Mouse (Mus musculus) kidney, embryonic 16.5 days (tissue): ENCODE data around the gene Olfr1134. TPM values are rescaled to one million over a fixed set of nuclear protein-coding genes. Genes with fewer than 3 reads are reported as not detected.
"Not testable (repeated sequence)": the region's sequence is repeated elsewhere in the genome, so short reads cannot be mapped to it uniquely, and the experiment has no call there.

ENCODE experiments used
- ATAC-seq: fragments of 200-750 bp; cut with Nextera tagmentation; 2 replicates; pipeline ENCODE4 v1.8.0; 2017; ENCODE audit warnings: moderate TSS enrichment; ENCODE audit not compliant: low FRiP score, low TSS enrichment
- H3K27ac ChIP-seq: fragments of 300-500 bp; sonication (generic); 2 replicates; pipeline ENCODE4 v1.5.1; 2014; ENCODE audit warnings: low read length
- H3K27me3 ChIP-seq: fragments of 300-500 bp; sonication (generic); 2 replicates; pipeline ENCODE4 v1.6.1; 2014; ENCODE audit warnings: low read length, control low read depth, mixed read lengths; ENCODE audit not compliant: insufficient read depth
- H3K36me3 ChIP-seq: fragments of 300-500 bp; sonication (generic); 2 replicates; pipeline ENCODE4 v1.6.1; 2014; ENCODE audit warnings: low read length, control low read depth, mixed read lengths; ENCODE audit not compliant: insufficient read depth
- H3K4me1 ChIP-seq: fragments of 300-500 bp; sonication (generic); 2 replicates; pipeline ENCODE4 v1.6.1; 2014; ENCODE audit warnings: low read length, control low read depth, mixed read lengths; ENCODE audit not compliant: insufficient read depth
- H3K4me2 ChIP-seq: fragments of 300-500 bp; sonication (generic); replicated peaks from 2 replicates; pipeline ENCODE4 v1.6.1; 2014; ENCODE audit warnings: low read depth, low read length
- H3K4me3 ChIP-seq: fragments of 300-500 bp; sonication (generic); 2 replicates; pipeline ENCODE4 v1.5.1; 2014; ENCODE audit warnings: mild to moderate bottlenecking, low read length
- H3K9ac ChIP-seq: fragments of 300-500 bp; sonication (generic); replicated peaks from 2 replicates; pipeline ENCODE4 v1.6.1; 2014; ENCODE audit warnings: low read length
- H3K9me3 ChIP-seq: fragments of 300-500 bp; sonication (generic); 2 replicates; pipeline ENCODE4 v1.6.1; 2016; ENCODE audit warnings: low read length, control low read depth
- WGBS: fragments of 180-500 bp; shearing (Covaris S2); extraction: QIAGEN DNeasy Blood & Tissue Kit; methylation state at CpG from one replicate; pipeline ENCODE4 v1.1.7; 2014; 5-methylcytosine and 5-hydroxymethylcytosine counted together
- polyA plus RNA-seq: library from polyadenylated mRNA; unstranded; fragments of >200 nt; fragmentation: Nextera tagmentation; extraction: Ambion mirVana; gene quantifications from 2 replicates; pipeline ENCODE4 v1.2.1, GENCODE M21; 2015

Olfr1134 gene
- polyA plus RNA-seq: not detected in 2 replicates

GRCm38 (mm10) chr2:87658360-87658759, at the start of gene Olfr1134:
Gene Olfr1134, minus strand, starts transcription at chr2:87658460.
- Histone ChIP-seq H3K9me3 (no peaks in the 10 kb centered on the region), H3K27ac (no peak within 1 kb of the TSS), H3K4me1 (no peaks in the 10 kb centered on the region), H3K27me3 (no peaks in the 10 kb centered on the region), H3K36me3 (no peaks in the 10 kb centered on the region), H3K9ac (no peak within 1 kb of the TSS), H3K4me2 (no peak within 1 kb of the TSS), H3K4me3 (no peak within 1 kb of the TSS)
- 80% methylated on average over 2 of the region's 2 CpGs for WGBS
- ATAC-seq: no peak

DNA sequence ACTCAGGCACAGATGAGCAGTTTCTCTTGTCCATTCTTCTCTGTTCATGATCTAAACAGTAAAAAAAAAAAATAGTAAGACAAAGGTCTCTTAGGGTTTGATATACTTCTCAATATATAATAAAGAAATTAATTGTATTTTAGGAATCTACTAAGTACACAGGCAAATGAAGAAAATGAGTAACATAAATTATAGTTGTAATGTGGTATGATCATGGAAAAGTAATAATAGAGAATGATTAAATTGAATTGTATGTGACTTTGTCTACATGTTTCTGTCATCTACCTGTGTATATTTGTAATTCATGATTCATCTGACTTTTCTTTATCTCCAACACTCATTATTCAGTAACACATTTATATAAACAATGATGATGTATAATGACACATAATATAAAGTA, 35.6 kb upstream of the Olfr1134 start, which contains the start of gene Olfr1136:
TSS of gene Olfr1136 (minus strand) at position 101 of the 400 bp plus-strand sequence.
- Histone ChIP-seq H3K27me3 (no peaks in the 10 kb centered on the region), H3K4me3 (no peak within 1 kb of the TSS), H3K36me3 (no peaks in the 10 kb centered on the region), H3K4me2 (no peak within 1 kb of the TSS), H3K9me3 (no peaks in the 10 kb centered on the region), H3K4me1 (no peaks in the 10 kb centered on the region), H3K27ac (no peak within 1 kb of the TSS), H3K9ac (no peak within 1 kb of the TSS)
- no peak for ATAC-seq

GRCm38 (mm10) chr2:87673564-87673963, 15.3 kb upstream of the Olfr1134 start, which contains the start of gene Olfr1135:
Gene Olfr1135, minus strand, starts transcription at chr2:87673664.
- Histone ChIP-seq H3K27ac (no peak within 1 kb of the TSS), H3K9ac (no peak within 1 kb of the TSS), H3K4me1 (no peaks in the 10 kb centered on the region), H3K9me3 (no peaks in the 10 kb centered on the region), H3K36me3 (no peaks in the 10 kb centered on the region), H3K4me3 (no peak within 1 kb of the TSS), H3K4me2 (no peak within 1 kb of the TSS), H3K27me3 (no peaks in the 10 kb centered on the region)
- 14% methylated on average over 1 of the region's 1 CpGs for WGBS
- no peak for ATAC-seq

DNA sequence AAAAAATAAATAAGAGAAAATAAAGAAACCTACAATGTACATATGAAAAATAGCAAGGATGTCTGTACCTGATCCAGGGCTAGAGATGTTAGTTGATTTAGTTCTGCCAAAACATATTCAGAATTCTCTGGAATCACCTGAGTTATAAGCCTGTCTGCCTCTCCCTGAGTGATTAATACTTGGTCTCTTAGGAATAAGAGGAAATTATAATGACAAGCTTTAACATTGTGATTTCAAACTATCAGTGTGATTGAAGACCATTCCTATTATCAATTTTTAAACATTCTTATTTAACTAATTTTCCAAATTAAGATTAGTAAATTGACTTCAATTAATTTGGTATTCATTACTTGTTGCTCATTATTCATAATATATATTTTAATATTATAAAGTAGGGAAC, 11.0 kb downstream of the Olfr1134 start, which contains the start of gene Olfr1133:
TSS of gene Olfr1133 (minus strand) at position 101 of the 400 bp plus-strand sequence.
- no peaks in the 10 kb centered on the region for H3K4me1 ChIP-seq
- no peaks in the 10 kb centered on the region for H3K36me3 ChIP-seq
- H3K4me2 ChIP-seq: no peak within 1 kb of the TSS
- ATAC-seq: no peak
- no peak within 1 kb of the TSS for H3K4me3 ChIP-seq
- no peaks in the 10 kb centered on the region for H3K27me3 ChIP-seq
- H3K9ac ChIP-seq: no peak within 1 kb of the TSS
- H3K27ac ChIP-seq: no peak within 1 kb of the TSS
- H3K9me3 ChIP-seq: no peaks in the 10 kb centered on the region

DNA sequence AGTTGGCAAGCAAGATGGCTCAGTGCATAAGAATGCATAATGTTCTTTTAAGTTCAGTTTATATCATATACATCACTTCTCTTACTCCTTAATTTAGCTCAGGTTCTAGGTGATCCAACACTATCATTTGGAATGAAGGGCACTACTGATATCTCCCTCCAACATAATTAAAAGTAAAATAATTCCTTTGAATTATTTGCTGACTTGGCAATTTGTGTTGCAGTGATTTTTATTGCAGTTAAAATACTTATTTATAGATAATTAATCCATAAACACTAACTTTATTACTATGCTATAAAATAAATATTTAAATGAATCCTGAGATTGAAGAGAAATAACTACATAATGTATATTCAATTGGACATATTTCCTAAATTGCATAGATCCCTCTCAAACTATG, 15.8 kb downstream of the Olfr1134 start:
- no peak overlapping the region for H3K4me3 ChIP-seq
- H3K9me3 ChIP-seq: no peaks in the 10 kb centered on the region
- no peak for ATAC-seq
- H3K27ac ChIP-seq: no peak overlapping the region
- no peak overlapping the region for H3K9ac ChIP-seq
- H3K36me3 ChIP-seq: no peaks in the 10 kb centered on the region
- H3K4me2 ChIP-seq: no peak overlapping the region
- H3K4me1 ChIP-seq: no peaks in the 10 kb centered on the region
- no peaks in the 10 kb centered on the region for H3K27me3 ChIP-seq

GRCm38 (mm10) chr2:87637435-87637834, 20.8 kb downstream of the Olfr1134 start, which contains the start of gene Olfr1132:
Gene Olfr1132, minus strand, starts transcription at chr2:87637535.
- Histone ChIP-seq H3K4me1 (no peaks in the 10 kb centered on the region), H3K9ac (no peak within 1 kb of the TSS), H3K27ac (no peak within 1 kb of the TSS), H3K9me3 (no peaks in the 10 kb centered on the region), H3K36me3 (no peaks in the 10 kb centered on the region), H3K4me3 (no peak within 1 kb of the TSS), H3K4me2 (no peak within 1 kb of the TSS), H3K27me3 (no peaks in the 10 kb centered on the region)
- ATAC-seq: no peak

DNA sequence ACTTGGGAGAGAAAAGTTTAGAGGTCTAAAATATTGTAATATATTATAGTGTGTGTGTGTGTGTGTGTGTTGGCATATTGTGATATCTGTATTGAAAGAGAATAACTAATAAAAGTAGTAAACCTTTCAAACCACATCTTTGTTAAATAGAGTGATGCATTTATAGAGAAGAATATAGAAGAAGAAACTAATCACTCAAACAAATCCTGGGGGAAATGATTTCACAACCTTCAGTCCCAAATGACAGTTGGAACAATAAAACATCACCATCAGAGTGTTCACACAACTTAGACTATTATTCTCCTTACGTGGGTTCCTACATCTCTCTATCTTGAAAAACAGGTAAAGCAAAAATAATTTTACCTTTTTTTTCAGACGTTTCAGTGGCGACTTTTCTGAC, 31.5 kb downstream of the Olfr1134 start, which contains the start of gene Olfr1131:
TSS of gene Olfr1131 (plus strand) at position 301 of the 400 bp plus-strand sequence.
- H3K4me3 ChIP-seq: no peak within 1 kb of the TSS
- no peaks in the 10 kb centered on the region for H3K9me3 ChIP-seq
- no peak within 1 kb of the TSS for H3K27ac ChIP-seq
- no peaks in the 10 kb centered on the region for H3K36me3 ChIP-seq
- no peak for ATAC-seq
- no peaks in the 10 kb centered on the region for H3K27me3 ChIP-seq
- no peaks in the 10 kb centered on the region for H3K4me1 ChIP-seq
- no peak within 1 kb of the TSS for H3K4me2 ChIP-seq
- H3K9ac ChIP-seq: no peak within 1 kb of the TSS
- WGBS: 69% methylated on average over 3 of the region's 3 CpGs

DNA sequence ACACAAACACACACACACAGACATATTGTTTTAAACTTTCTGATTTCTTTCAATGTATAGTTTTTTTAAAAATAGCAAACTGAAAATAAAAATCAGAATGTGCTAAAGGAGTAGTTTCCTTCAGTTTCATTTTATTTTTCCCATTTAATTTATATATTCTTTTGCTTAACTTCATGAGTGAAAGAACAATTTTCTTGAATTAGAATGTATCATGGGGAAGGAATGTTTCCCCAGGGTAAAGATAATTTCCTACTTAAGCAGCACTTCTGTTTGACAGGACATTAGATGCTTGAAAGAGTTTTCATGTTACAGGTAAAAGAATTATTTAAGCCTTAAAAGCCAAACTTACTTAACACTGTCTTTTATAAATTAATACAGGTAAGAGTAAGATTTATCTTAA, 52.3 kb downstream of the Olfr1134 start, which contains the start of gene Olfr1130:
TSS of gene Olfr1130 (plus strand) at position 301 of the 400 bp plus-strand sequence.
- H3K36me3 ChIP-seq, H3K9me3 ChIP-seq, H3K27me3 ChIP-seq, H3K9ac ChIP-seq, H3K27ac ChIP-seq, H3K4me3 ChIP-seq, H3K4me2 ChIP-seq, H3K4me1 ChIP-seq, ATAC-seq: not testable (repeated sequence)

Other genes starting within 250 kb of the Olfr1134 start
- gene Olfr1123, start 241.8 kb downstream of the Olfr1134 start, polyA plus RNA-seq: not detected in 2 replicates
- 0.09 TPM in 1 of 2 replicates, not detected in the other for gene Olfr1124, start 228.2 kb downstream of the Olfr1134 start, polyA plus RNA-seq
- not detected in 2 replicates for gene Olfr1126, start 204.5 kb downstream of the Olfr1134 start, polyA plus RNA-seq
- gene Pramel7, start 161.4 kb downstream of the Olfr1134 start, polyA plus RNA-seq: not detected in 2 replicates
- gene Pramel6, start 151.9 kb downstream of the Olfr1134 start, polyA plus RNA-seq: not detected in 2 replicates
- not detected in 2 replicates for gene Olfr153, start 126.7 kb downstream of the Olfr1134 start, polyA plus RNA-seq
- not detected in 2 replicates for gene Olfr1128, start 112.9 kb downstream of the Olfr1134 start, polyA plus RNA-seq
- gene Olfr1129, start 84.6 kb downstream of the Olfr1134 start, polyA plus RNA-seq: not detected in 2 replicates
- not detected in 2 replicates for gene Olfr1130, start 52.2 kb downstream of the Olfr1134 start, polyA plus RNA-seq
- gene Olfr1131, start 31.4 kb downstream of the Olfr1134 start, polyA plus RNA-seq: not detected in 2 replicates
- gene Olfr1132, start 20.9 kb downstream of the Olfr1134 start, polyA plus RNA-seq: not detected in 2 replicates
- not detected in 2 replicates for gene Olfr1133, start 11.1 kb downstream of the Olfr1134 start, polyA plus RNA-seq
- not detected in 2 replicates for gene Olfr1135, start 15.2 kb upstream of the Olfr1134 start, polyA plus RNA-seq
- not detected in 2 replicates for gene Olfr1136, start 35.5 kb upstream of the Olfr1134 start, polyA plus RNA-seq
- not detected in 2 replicates for gene Olfr1137, start 54.7 kb upstream of the Olfr1134 start, polyA plus RNA-seq
- not detected in 2 replicates for gene Olfr1138, start 81.5 kb upstream of the Olfr1134 start, polyA plus RNA-seq
- not detected in 2 replicates for gene Olfr1140, start 85.3 kb upstream of the Olfr1134 start, polyA plus RNA-seq
- gene Olfr1141, start 95.5 kb upstream of the Olfr1134 start, polyA plus RNA-seq: not detected in 2 replicates
- gene Olfr152, start 121.0 kb upstream of the Olfr1134 start, polyA plus RNA-seq: not detected in 2 replicates
- gene Olfr1143, start 142.1 kb upstream of the Olfr1134 start, polyA plus RNA-seq: not detected in 2 replicates
- not detected in 2 replicates for gene Olfr1145, start 151.4 kb upstream of the Olfr1134 start, polyA plus RNA-seq
- gene Olfr1148, start 172.1 kb upstream of the Olfr1134 start, polyA plus RNA-seq: not detected in 2 replicates
- gene Olfr1150-ps1, start 185.5 kb upstream of the Olfr1134 start, polyA plus RNA-seq: not detected in 2 replicates
- not detected in 2 replicates for gene Olfr1151, start 197.4 kb upstream of the Olfr1134 start, polyA plus RNA-seq
- gene Olfr1152, start 208.0 kb upstream of the Olfr1134 start, polyA plus RNA-seq: 0.03 TPM in 1 of 2 replicates, not detected in the other
- not detected in 2 replicates for gene Olfr1153, start 236.5 kb upstream of the Olfr1134 start, polyA plus RNA-seq
- gene Olfr1154, start 246.7 kb upstream of the Olfr1134 start, polyA plus RNA-seq: not detected in 2 replicates